25 mouse cellular contexts compared by ENCODE assay signal in the genomic region with DNA sequence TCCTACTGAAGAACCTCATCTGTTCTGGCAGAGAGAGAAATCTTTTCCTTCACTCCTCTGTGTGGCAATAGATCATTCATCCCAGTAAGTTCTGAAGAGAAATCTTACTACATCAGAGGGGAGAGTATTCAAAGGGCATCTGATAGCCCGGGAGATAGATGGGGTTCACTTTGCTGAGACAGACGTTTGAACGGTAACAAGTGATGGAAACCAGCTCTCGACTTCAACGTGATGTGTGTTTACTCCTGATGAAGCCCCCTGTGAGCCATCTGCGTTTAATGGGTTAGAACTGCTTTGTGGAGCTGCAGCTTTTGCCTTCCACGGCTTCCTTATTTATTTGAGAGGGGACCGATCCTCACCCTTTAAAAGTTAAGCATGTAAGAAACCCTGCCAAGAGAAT. TPM values are rescaled to one million over a fixed set of nuclear protein-coding genes. Genes with fewer than 3 reads are reported as not detected.
DNase-seq lines count a peak whose midpoint lies in the region; ATAC-seq and TF ChIP-seq lines count a peak whose summit lies in the region.
"Had no signal": no experiment of that assay in that cellular context is flagged by ENCODE, and none has a peak within 500 bp of the region (broad histone marks: within the 10 kb centered on the region; RNA-seq: fewer than 3 reads in every experiment).

No protein-coding gene starts in this region.

- H3K27ac ChIP-seq in kidney, postnatal 0 days, result no peak overlapping the region
- H3K27ac ChIP-seq in limb, embryonic 13.5 days, result no peak overlapping the region
- H3K27ac ChIP-seq in intestine, embryonic 15.5 days, result no peak overlapping the region
- no peak overlapping the region for H3K27ac ChIP-seq in midbrain, embryonic 11.5 days (ENCODE audit: low read depth, low read length)
- H3K27ac ChIP-seq: embryonic facial prominence, embryonic 15.5 days; forebrain, embryonic 10.5 days; heart, embryonic 10.5 days; hindbrain, embryonic 13.5 days; layer of hippocampus, adult 2 months; liver, embryonic 14.5 days had no signal

- H3K4me3 ChIP-seq in kidney, postnatal 0 days (replicated peaks; ENCODE audit: low read depth, low read length), result no peak overlapping the region
- H3K4me3 ChIP-seq in limb, embryonic 13.5 days, result no peak overlapping the region
- H3K4me3 ChIP-seq in intestine, embryonic 15.5 days (replicated peaks), result no peak overlapping the region
- H3K4me3 ChIP-seq in midbrain, embryonic 11.5 days (ENCODE audit: low read depth, low read length), result no peak overlapping the region
- H3K4me3 ChIP-seq: embryonic facial prominence, embryonic 15.5 days; forebrain, embryonic 10.5 days; heart, embryonic 10.5 days; hindbrain, embryonic 13.5 days; layer of hippocampus, adult 2 months; megakaryocyte, embryonic 14.5 days had no signal

- peak; percentile 7 for DNase-seq in kidney, adult 9 months
- DNase-seq in kidney, adult 18-20 months, result no peak
- peak; percentile 39 for DNase-seq in embryo, embryonic 11 days
- peak; percentile 87 for DNase-seq in kidney, postnatal 0 days (ENCODE audit: low spot score)
- DNase-seq in midbrain, embryonic 11.5 days (ENCODE audit: low spot score, missing footprints), result no peak
- DNase-seq: adrenal gland, postnatal 14 days; cerebellum, postnatal 25 days; forebrain, postnatal 0 days had no signal

- no peaks in the 10 kb centered on the region for H3K4me1 ChIP-seq in kidney, postnatal 0 days (replicated peaks; ENCODE audit: insufficient read depth, low read length)
- H3K4me1 ChIP-seq in limb, embryonic 13.5 days, result no peaks in the 10 kb centered on the region
- no peaks in the 10 kb centered on the region for H3K4me1 ChIP-seq in intestine, embryonic 15.5 days (replicated peaks)
- no peaks in the 10 kb centered on the region for H3K4me1 ChIP-seq in midbrain, embryonic 11.5 days (ENCODE audit: control insufficient read depth, insufficient read depth, low read length)
- H3K4me1 ChIP-seq: embryonic facial prominence, embryonic 15.5 days; forebrain, embryonic 10.5 days; heart, embryonic 10.5 days; hindbrain, embryonic 13.5 days; megakaryocyte, embryonic 14.5 days had no signal

- WGBS in kidney, postnatal 0 days, result 22% methylated on average over 8 of the region's 8 CpGs
- 13% methylated on average over 8 of the region's 8 CpGs for WGBS in limb, embryonic 13.5 days
- WGBS in intestine, embryonic 15.5 days, result 18% methylated on average over 8 of the region's 8 CpGs
- WGBS in midbrain, embryonic 11.5 days, result 74% methylated on average over 8 of the region's 8 CpGs

- H3K9me3 ChIP-seq in kidney, postnatal 0 days (replicated peaks; ENCODE audit: low read length), result no peaks in the 10 kb centered on the region
- no peaks in the 10 kb centered on the region for H3K9me3 ChIP-seq in limb, embryonic 13.5 days
- H3K9me3 ChIP-seq in intestine, embryonic 15.5 days, result no peaks in the 10 kb centered on the region
- H3K9me3 ChIP-seq in midbrain, embryonic 11.5 days (ENCODE audit: control insufficient read depth, low read length), result no peaks in the 10 kb centered on the region
- H3K9me3 ChIP-seq: embryonic facial prominence, embryonic 15.5 days; forebrain, embryonic 10.5 days; heart, embryonic 10.5 days; hindbrain, embryonic 13.5 days; megakaryocyte, embryonic 14.5 days had no signal

- no peak for TF ChIP-seq CTCF in kidney, postnatal 0 days (IDR thresholded peaks at IDR 0.05; ENCODE audit: low read depth)

- no peak overlapping the region for H3K9ac ChIP-seq in kidney, postnatal 0 days (ENCODE audit: low read depth, low read length)
- H3K9ac ChIP-seq in limb, embryonic 13.5 days, result no peak overlapping the region
- H3K9ac ChIP-seq in intestine, embryonic 15.5 days, result no peak overlapping the region
- H3K9ac ChIP-seq in midbrain, embryonic 11.5 days (ENCODE audit: low read length), result no peak overlapping the region
- H3K9ac ChIP-seq: embryonic facial prominence, embryonic 15.5 days; forebrain, postnatal 0 days; hindbrain, embryonic 13.5 days; liver, embryonic 14.5 days had no signal

- no peaks in the 10 kb centered on the region for H3K27me3 ChIP-seq in kidney, postnatal 0 days (ENCODE audit: insufficient read depth, low read length)
- H3K27me3 ChIP-seq in limb, embryonic 13.5 days, result 0 out of 2 replicates have a peak, but pooled peaks cover 6% of the 10 kb centered on the region
- H3K27me3 ChIP-seq in intestine, embryonic 15.5 days (replicated peaks), result 0 out of 2 replicates have a peak, but pooled peaks cover 3% of the 10 kb centered on the region
- H3K27me3 ChIP-seq in midbrain, embryonic 11.5 days (ENCODE audit: control insufficient read depth, insufficient read depth, low read length), result no peaks in the 10 kb centered on the region
- H3K27me3 ChIP-seq: CH12.LX; embryonic facial prominence, embryonic 15.5 days; hindbrain, embryonic 13.5 days; megakaryocyte, embryonic 14.5 days had no signal

- no peaks in the 10 kb centered on the region for H3K36me3 ChIP-seq in kidney, postnatal 0 days (ENCODE audit: insufficient read depth, low read length)
- H3K36me3 ChIP-seq in limb, embryonic 13.5 days, result no peaks in the 10 kb centered on the region
- no peaks in the 10 kb centered on the region for H3K36me3 ChIP-seq in intestine, embryonic 15.5 days
- H3K36me3 ChIP-seq in midbrain, embryonic 11.5 days (ENCODE audit: control insufficient read depth, insufficient read depth, low read length), result no peaks in the 10 kb centered on the region
- H3K36me3 ChIP-seq: embryonic facial prominence, embryonic 15.5 days; forebrain, embryonic 10.5 days; heart, embryonic 10.5 days; hindbrain, embryonic 13.5 days had no signal

- ATAC-seq in kidney, postnatal 0 days (replicated peaks; ENCODE audit: low FRiP score, low read depth), result peak; percentile 71; the same call in 1 of the 2 replicates
- ATAC-seq in limb, embryonic 13.5 days (ENCODE audit: low FRiP score, low read depth), result 0 out of 2 replicates have a peak, but pooled peaks have one; percentile 24
- no peak for ATAC-seq in intestine, embryonic 15.5 days
- ATAC-seq in erythroblast, adult 5-6 weeks (replicated peaks; ENCODE audit: low FRiP score, poor library complexity, severe bottlenecking), result no peak
- no peak for ATAC-seq in midbrain, embryonic 11.5 days (ENCODE audit: low FRiP score)
- ATAC-seq: forebrain, postnatal 0 days; lung, postnatal 0 days had no signal

- H3K4me2 ChIP-seq in kidney, postnatal 0 days (ENCODE audit: low read length), result peak overlapping the region; percentile 23; the same call in 1 of the 2 replicates
- peak overlapping the region; percentile 51 for H3K4me2 ChIP-seq in limb, embryonic 13.5 days (replicated peaks)
- H3K4me2 ChIP-seq in intestine, embryonic 15.5 days (replicated peaks), result no peak overlapping the region
- H3K4me2 ChIP-seq in midbrain, embryonic 11.5 days, result no peak overlapping the region
- H3K4me2 ChIP-seq: embryonic facial prominence, embryonic 15.5 days; hindbrain, embryonic 13.5 days had no signal

RNA-seq across cellular contexts. Expression of gene Alx1, which starts 29.1 kb away (rescaled TPM):
- polyA plus RNA-seq in kidney, postnatal 0 days (2015; fragmentation: Nextera tagmentation; extraction: Ambion mirVana), result 40.9 and 41.2 TPM in 2 replicates
- 4.4 and 4.8 TPM in 2 replicates for polyA plus RNA-seq in limb, embryonic 13.5 days (2015; fragmentation: Nextera tagmentation; extraction: Ambion mirVana)
- polyA plus RNA-seq in intestine, embryonic 15.5 days (2015; fragmentation: Nextera tagmentation; extraction: Ambion mirVana), result not detected in 2 replicates
- not detected in 2 replicates for total RNA-seq in erythroblast, adult 5-6 weeks (2015; ENCODE audit: low replicate concordance)
- total RNA-seq in erythroblast, adult 5-6 weeks (2017; ENCODE audit: low replicate concordance), result not detected in 2 replicates
- 7.7 and 9.7 TPM in 2 replicates for polyA plus RNA-seq in midbrain, embryonic 11.5 days (2014; fragmentation: Nextera tagmentation; extraction: Ambion mirVana)
- total RNA-seq: adrenal gland, postnatal 14 days; CH12.LX; gastrocnemius, adult 18-20 months; gastrocnemius, postnatal 4 days; heart, postnatal 25 days; left cerebral cortex, postnatal 25 days; MEL had no signal
- polyA plus RNA-seq: lung, postnatal 0 days had no signal

Comparison
In these comparisons a context has a peak if more than half of its experiments do, and no peak if none do; other contexts are left out.
1. DNase-seq: peak in kidney, adult 9 months (single experiment), embryo, embryonic 11 days (single experiment) and kidney, postnatal 0 days (single experiment); none in kidney, adult 18-20 months (single experiment) and midbrain, embryonic 11.5 days (single experiment).
2. ATAC-seq: peak in kidney, postnatal 0 days (single experiment) and limb, embryonic 13.5 days (single experiment); none in intestine, embryonic 15.5 days (single experiment), erythroblast, adult 5-6 weeks (single experiment) and midbrain, embryonic 11.5 days (single experiment).
3. H3K4me2 ChIP-seq: peak in kidney, postnatal 0 days (single experiment) and limb, embryonic 13.5 days (single experiment); none in intestine, embryonic 15.5 days (single experiment) and midbrain, embryonic 11.5 days (single experiment).